8 mouse cellular contexts compared by ENCODE assay signal in the genomic region with DNA sequence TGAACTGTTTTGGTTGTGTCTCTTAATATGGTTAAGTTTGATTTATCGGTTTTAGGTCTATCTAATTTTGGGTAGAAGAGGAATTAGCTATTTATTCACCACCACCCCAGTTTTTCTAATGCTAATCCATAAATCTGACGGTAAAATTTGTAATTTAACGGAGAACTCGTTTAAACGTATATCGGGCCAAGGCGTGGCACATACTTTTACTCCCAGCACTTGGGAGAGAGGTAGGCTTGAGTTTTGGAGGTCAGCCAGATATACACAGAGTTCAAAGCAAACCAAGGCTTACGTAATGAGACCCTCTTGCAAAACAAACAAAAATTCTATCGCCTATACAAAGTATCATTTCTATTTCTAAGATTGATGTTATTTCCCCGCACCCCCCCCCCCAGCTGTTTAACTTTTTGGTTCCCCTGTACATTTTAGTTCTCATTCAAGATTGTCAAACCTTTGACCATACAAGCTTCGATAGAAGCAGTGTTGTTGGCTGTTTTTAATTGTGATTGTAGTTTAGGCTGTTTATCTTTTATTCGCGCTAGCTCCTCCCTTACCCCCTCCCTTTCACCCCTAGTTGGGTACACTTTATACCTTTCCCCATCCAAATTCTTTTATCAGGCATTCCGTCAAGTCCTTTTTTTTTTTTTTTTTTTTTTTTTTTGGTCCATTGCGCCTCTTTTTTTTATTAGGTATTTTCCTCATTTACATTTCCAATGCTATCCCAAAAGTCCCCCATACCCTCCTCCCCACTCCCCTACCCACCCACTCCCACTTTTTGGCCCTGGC. TPM values are rescaled to one million over a fixed set of nuclear protein-coding genes. Genes with fewer than 3 reads are reported as not detected.
DNase-seq lines count a peak whose midpoint lies in the region; ATAC-seq and TF ChIP-seq lines count a peak whose summit lies in the region.

No protein-coding gene starts in this region.

- H3K27ac ChIP-seq in layer of hippocampus, adult 2 months: peak overlapping the region; percentile 97
- peak overlapping the region; percentile 98 for H3K27ac ChIP-seq in embryonic facial prominence, embryonic 11.5 days (replicated peaks; ENCODE audit: low read depth, low read length)
- peak overlapping the region; percentile 99; the same call in 1 of the 2 replicates for H3K27ac ChIP-seq in intestine, embryonic 15.5 days

- ATAC-seq in embryonic facial prominence, embryonic 11.5 days (replicated peaks; ENCODE audit: insufficient number of reproducible peaks, low FRiP score, low TSS enrichment, low read depth): no peak
- ATAC-seq in intestine, embryonic 15.5 days: no peak
- ATAC-seq in monocyte, adult 5-6 weeks (replicated peaks; ENCODE audit: insufficient number of reproducible peaks, low FRiP score, low TSS enrichment, poor library complexity, severe bottlenecking): no peak

- H3K4me2 ChIP-seq in embryonic facial prominence, embryonic 11.5 days (ENCODE audit: low read depth, low read length): peak overlapping the region; percentile 66
- H3K4me2 ChIP-seq in intestine, embryonic 15.5 days (replicated peaks): peak overlapping the region; percentile 70

- no peaks in the 10 kb centered on the region for H3K4me1 ChIP-seq in embryonic facial prominence, embryonic 11.5 days (ENCODE audit: control insufficient read depth, insufficient read depth, low read length)
- peaks cover 5% of the 10 kb centered on the region; the same call in 1 of the 2 replicates for H3K4me1 ChIP-seq in intestine, embryonic 15.5 days (replicated peaks)

- no peaks in the 10 kb centered on the region for H3K9me3 ChIP-seq in embryonic facial prominence, embryonic 11.5 days (replicated peaks; ENCODE audit: control insufficient read depth, low read length)
- H3K9me3 ChIP-seq in intestine, embryonic 15.5 days: no peaks in the 10 kb centered on the region

- no peak for DNase-seq in layer of hippocampus, adult 2 months (ENCODE audit: low spot score in 2 of 2)
- no peak for DNase-seq in layer of hippocampus, postnatal 25 days (ENCODE audit: extremely low spot score in 1 of 2, low spot score in 1 of 2)
- peak; percentile 9 for DNase-seq in embryonic facial prominence, embryonic 11.5 days (ENCODE audit: low spot score)
- peak; percentile 64 for DNase-seq in lung, postnatal 25 days (ENCODE audit: low spot score)
- no peak for DNase-seq in gastrocnemius, postnatal 10 days
- DNase-seq in thymus, postnatal 14 days: no peak

- H3K9ac ChIP-seq in embryonic facial prominence, embryonic 11.5 days (replicated peaks; ENCODE audit: low read length): peak overlapping the region; percentile 89
- 0 out of 2 replicates have a peak overlapping the region, but pooled peaks have one; percentile 91 for H3K9ac ChIP-seq in intestine, embryonic 15.5 days

- TF ChIP-seq CTCF in layer of hippocampus, adult 2 months (conservative IDR thresholded peaks at IDR 0.05): no peak

- H3K27me3 ChIP-seq in embryonic facial prominence, embryonic 11.5 days (ENCODE audit: control insufficient read depth, insufficient read depth, low read length): no peaks in the 10 kb centered on the region
- H3K27me3 ChIP-seq in intestine, embryonic 15.5 days (replicated peaks): no peaks in the 10 kb centered on the region

- WGBS in embryonic facial prominence, embryonic 11.5 days: 30% methylated on average over 15 of the region's 15 CpGs
- WGBS in intestine, embryonic 15.5 days: 23% methylated on average over 15 of the region's 15 CpGs

- no peaks in the 10 kb centered on the region for H3K36me3 ChIP-seq in embryonic facial prominence, embryonic 11.5 days (replicated peaks; ENCODE audit: control insufficient read depth, insufficient read depth, low read depth, low read length)
- no peaks in the 10 kb centered on the region for H3K36me3 ChIP-seq in intestine, embryonic 15.5 days

- peak overlapping the region; percentile 86 for H3K4me3 ChIP-seq in layer of hippocampus, adult 2 months
- H3K4me3 ChIP-seq in embryonic facial prominence, embryonic 11.5 days (ENCODE audit: low read depth, low read length): peak overlapping the region; percentile 82
- peak overlapping the region; percentile 90 for H3K4me3 ChIP-seq in intestine, embryonic 15.5 days (replicated peaks)

RNA-seq across cellular contexts. Expression of a gene that starts 1.5 kb away (rescaled TPM):
- total RNA-seq in layer of hippocampus, adult 2 months (2021): 10 to 100 TPM; 46.6 to 47.5 TPM
- 10 to 100 TPM; 41.6 to 58.6 TPM for total RNA-seq in layer of hippocampus, postnatal 25 days (2021)
- 123 and 128 TPM in 2 replicates for polyA plus RNA-seq in embryonic facial prominence, embryonic 11.5 days (2014; fragmentation: Nextera tagmentation; extraction: Ambion mirVana)
- polyA plus RNA-seq in intestine, embryonic 15.5 days (2015; fragmentation: Nextera tagmentation; extraction: Ambion mirVana): 70.3 and 77.6 TPM in 2 replicates
- 330 to 349 TPM (median 340 TPM) in 3 replicates for total RNA-seq in monocyte, adult 5-6 weeks (2017)
- 10 to 100 TPM; 23.0 to 27.6 TPM for total RNA-seq in gastrocnemius, postnatal 10 days (2021)

Comparison
In these comparisons a context has a peak if more than half of its experiments do, and no peak if none do; other contexts are left out.
1. DNase-seq: peak in embryonic facial prominence, embryonic 11.5 days (single experiment) and lung, postnatal 25 days (single experiment); none in layer of hippocampus, adult 2 months (0 of 2), layer of hippocampus, postnatal 25 days (0 of 2), gastrocnemius, postnatal 10 days (single experiment) and thymus, postnatal 14 days (single experiment).
2. Peak in every context shown above with its lines, with median percentiles within 50 percentile points of each other: H3K27ac ChIP-seq and H3K4me3 ChIP-seq.